In genomic region chr2:25197191-25197590, GRCm38 (mm10) we compare ENCODE assay signal across 9 mouse cellular contexts. TPM values are rescaled to one million over a fixed set of nuclear protein-coding genes. Genes with fewer than 3 reads are reported as not detected.
DNase-seq lines count a peak whose midpoint lies in the region; ATAC-seq and TF ChIP-seq lines count a peak whose summit lies in the region.
"Had no signal": no experiment of that assay in that cellular context is flagged by ENCODE, and none has a peak within 500 bp of the region (broad histone marks: within the 10 kb centered on the region; RNA-seq: fewer than 3 reads in every experiment).

No protein-coding gene starts in this region.

- TF ChIP-seq EP300 in lung, postnatal 0 days (IDR thresholded peaks at IDR 0.05): no peak

- WGBS in kidney, embryonic 15.5 days: 33% methylated on average over 2 of the region's 2 CpGs
- 25% methylated on average over 2 of the region's 2 CpGs for WGBS in intestine, embryonic 14.5 days
- 21% methylated on average over 2 of the region's 2 CpGs for WGBS in lung, postnatal 0 days

- H3K4me3 ChIP-seq in kidney, embryonic 15.5 days (replicated peaks): peak overlapping the region; percentile 44
- no peak overlapping the region for H3K4me3 ChIP-seq in intestine, embryonic 14.5 days (ENCODE audit: low read depth, low read length)
- peak overlapping the region; percentile 36; the same call in 1 of the 2 replicates for H3K4me3 ChIP-seq in lung, postnatal 0 days (ENCODE audit: low read depth, low read length)

- no peak overlapping the region for H3K9ac ChIP-seq in kidney, embryonic 15.5 days
- no peak overlapping the region for H3K9ac ChIP-seq in intestine, embryonic 14.5 days (ENCODE audit: low read length)
- H3K9ac ChIP-seq in lung, postnatal 0 days (replicated peaks; ENCODE audit: low read depth): no peak overlapping the region

- TF ChIP-seq CTCF in lung, postnatal 0 days (IDR thresholded peaks at IDR 0.05): no peak; the same call in 1 of the 2 replicates

- H3K27ac ChIP-seq in kidney, embryonic 15.5 days: peak overlapping the region; percentile 93
- peak overlapping the region; percentile 76 for H3K27ac ChIP-seq in intestine, embryonic 14.5 days (ENCODE audit: low read depth)
- peak overlapping the region; percentile 91 for H3K27ac ChIP-seq in lung, postnatal 0 days (ENCODE audit: low read length)

- DNase-seq in kidney, adult 8-10 months: no peak
- DNase-seq in NIH3T3 (ENCODE audit: low read depth): peak; percentile 51
- no peak for DNase-seq in intestine, embryonic 14.5 days (ENCODE audit: low spot score)
- DNase-seq in lung, postnatal 0 days (ENCODE audit: low spot score): peak; percentile 75
- no peak for DNase-seq in right cerebral cortex, postnatal 4 days
- no peak for DNase-seq in layer of hippocampus, adult 9-11 months
- DNase-seq in thymus, adult 18-20 months: no peak

- peaks cover 40% of the 10 kb centered on the region for H3K36me3 ChIP-seq in kidney, embryonic 15.5 days
- H3K36me3 ChIP-seq in intestine, embryonic 14.5 days (ENCODE audit: control insufficient read depth, insufficient read depth, low read length): peaks cover 39% of the 10 kb centered on the region
- H3K36me3 ChIP-seq in lung, postnatal 0 days (ENCODE audit: insufficient read depth, low read length): peaks cover 28% of the 10 kb centered on the region

- H3K27me3 ChIP-seq in kidney, embryonic 15.5 days: peaks cover 13% of the 10 kb centered on the region
- H3K27me3 ChIP-seq in intestine, embryonic 14.5 days (replicated peaks; ENCODE audit: control insufficient read depth, insufficient read depth, low read length): peaks cover 20% of the 10 kb centered on the region
- no peaks in the 10 kb centered on the region for H3K27me3 ChIP-seq in lung, postnatal 0 days (replicated peaks; ENCODE audit: insufficient read depth, low read length)

- H3K9me3 ChIP-seq in kidney, embryonic 15.5 days (replicated peaks): no peaks in the 10 kb centered on the region
- no peaks in the 10 kb centered on the region for H3K9me3 ChIP-seq in intestine, embryonic 14.5 days (ENCODE audit: control insufficient read depth, low read length)
- no peaks in the 10 kb centered on the region for H3K9me3 ChIP-seq in lung, postnatal 0 days (ENCODE audit: low read length)

- H3K4me1 ChIP-seq in kidney, embryonic 15.5 days: peaks cover 46% of the 10 kb centered on the region
- peaks cover 20% of the 10 kb centered on the region; the same call in 1 of the 2 replicates for H3K4me1 ChIP-seq in intestine, embryonic 14.5 days (replicated peaks; ENCODE audit: control insufficient read depth, insufficient read depth, low read length)
- H3K4me1 ChIP-seq in lung, postnatal 0 days (ENCODE audit: insufficient read depth, low read depth, low read length): peaks cover 18% of the 10 kb centered on the region

- H3K4me2 ChIP-seq in kidney, embryonic 15.5 days: peak overlapping the region; percentile 68
- peak overlapping the region; percentile 58 for H3K4me2 ChIP-seq in intestine, embryonic 14.5 days (ENCODE audit: low read length)
- H3K4me2 ChIP-seq in lung, postnatal 0 days (replicated peaks; ENCODE audit: low read depth, low read length): peak overlapping the region; percentile 62

- no peak for ATAC-seq in kidney, embryonic 15.5 days (replicated peaks; ENCODE audit: low FRiP score)
- no peak for ATAC-seq in intestine, embryonic 14.5 days (replicated peaks; ENCODE audit: low FRiP score, low TSS enrichment, low read depth)
- ATAC-seq in lung, postnatal 0 days: peak; percentile 38

RNA-seq across cellular contexts. Expression of gene Tor4a, which starts 0.5 kb away (rescaled TPM):
- polyA plus RNA-seq in kidney, embryonic 15.5 days (2015; fragmentation: Nextera tagmentation; extraction: Ambion mirVana): 11.7 and 14.1 TPM in 2 replicates
- 14.4 and 18.1 TPM in 2 replicates for polyA plus RNA-seq in intestine, embryonic 14.5 days (2014; fragmentation: Nextera tagmentation; extraction: Ambion mirVana)
- 13.8 and 14.8 TPM in 2 replicates for polyA plus RNA-seq in lung, postnatal 0 days (2015; fragmentation: Nextera tagmentation; extraction: Ambion mirVana)

RNA-seq across cellular contexts. Expression of gene Nelfb, which starts 14.1 kb away (rescaled TPM):
- polyA plus RNA-seq in kidney, embryonic 15.5 days (2015; fragmentation: Nextera tagmentation; extraction: Ambion mirVana): 114 and 124 TPM in 2 replicates
- 99.1 and 107 TPM in 2 replicates for polyA plus RNA-seq in intestine, embryonic 14.5 days (2014; fragmentation: Nextera tagmentation; extraction: Ambion mirVana)
- polyA plus RNA-seq in lung, postnatal 0 days (2015; fragmentation: Nextera tagmentation; extraction: Ambion mirVana): 74.0 and 80.1 TPM in 2 replicates

RNA-seq across cellular contexts. Expression of gene Nrarp, which starts 16.6 kb away (rescaled TPM):
- 21.8 and 23.7 TPM in 2 replicates for polyA plus RNA-seq in kidney, embryonic 15.5 days (2015; fragmentation: Nextera tagmentation; extraction: Ambion mirVana)
- 8.2 and 13.2 TPM in 2 replicates for polyA plus RNA-seq in intestine, embryonic 14.5 days (2014; fragmentation: Nextera tagmentation; extraction: Ambion mirVana)
- 14.1 and 16.0 TPM in 2 replicates for polyA plus RNA-seq in lung, postnatal 0 days (2015; fragmentation: Nextera tagmentation; extraction: Ambion mirVana)

RNA-seq across cellular contexts. Expression of gene Stpg3, which starts 17.2 kb away (rescaled TPM):
- 0.23 and 0.55 TPM in 2 replicates for polyA plus RNA-seq in kidney, embryonic 15.5 days (2015; fragmentation: Nextera tagmentation; extraction: Ambion mirVana)
- polyA plus RNA-seq in intestine, embryonic 14.5 days (2014; fragmentation: Nextera tagmentation; extraction: Ambion mirVana): 0.18 TPM in 1 of 2 replicates, not detected in the other
- polyA plus RNA-seq in lung, postnatal 0 days (2015; fragmentation: Nextera tagmentation; extraction: Ambion mirVana): 0.12 TPM in 1 of 2 replicates, not detected in the other
- polyA plus RNA-seq: neural tube, embryonic 11.5 days had no signal

RNA-seq across cellular contexts. Expression of gene Fam166a, which starts 21.4 kb away (rescaled TPM):
- polyA plus RNA-seq in kidney, embryonic 15.5 days (2015; fragmentation: Nextera tagmentation; extraction: Ambion mirVana): 1.4 and 1.9 TPM in 2 replicates
- polyA plus RNA-seq in intestine, embryonic 14.5 days (2014; fragmentation: Nextera tagmentation; extraction: Ambion mirVana): 0.51 TPM in 1 of 2 replicates, not detected in the other
- 0.32 and 0.98 TPM in 2 replicates for polyA plus RNA-seq in lung, postnatal 0 days (2015; fragmentation: Nextera tagmentation; extraction: Ambion mirVana)
- polyA plus RNA-seq: neural tube, embryonic 11.5 days had no signal

Comparison
In these comparisons a context has a peak if more than half of its experiments do, and no peak if none do; other contexts are left out.
1. DNase-seq: peak in NIH3T3 (single experiment) and lung, postnatal 0 days (single experiment); none in kidney, adult 8-10 months (0 of 2), intestine, embryonic 14.5 days (single experiment), right cerebral cortex, postnatal 4 days (single experiment), layer of hippocampus, adult 9-11 months (single experiment) and thymus, adult 18-20 months (0 of 2).
2. Peak in every context shown above with its lines, with median percentiles within 50 percentile points of each other: H3K27ac ChIP-seq and H3K4me2 ChIP-seq.